Mouse (Mus musculus) embryonic facial prominence, embryonic 10.5 days (tissue): ENCODE data around the gene Cpa5. TPM values are rescaled to one million over a fixed set of nuclear protein-coding genes. Genes with fewer than 3 reads are reported as not detected.

Experiments
- DNase-seq: peaks from one replicate; pipeline ENCODE4 v3.0.0-alpha.2; 2017; ENCODE audit warnings: low spot score
- H3K27ac ChIP-seq: fragments of 300-500 bp; sonication (generic); replicated peaks from 2 replicates; pipeline ENCODE4 v1.5.1; 2016; ENCODE audit warnings: mild to moderate bottlenecking
- H3K27me3 ChIP-seq: fragments of 300-500 bp; sonication (generic); replicated peaks from 2 replicates; pipeline ENCODE4 v1.6.1; 2016; ENCODE audit warnings: low read depth, mild to moderate bottlenecking; ENCODE audit not compliant: poor library complexity, severe bottlenecking
- H3K36me3 ChIP-seq: fragments of 300-500 bp; sonication (generic); replicated peaks from 2 replicates; pipeline ENCODE4 v1.6.1; 2016; ENCODE audit warnings: mild to moderate bottlenecking, moderate library complexity
- H3K4me1 ChIP-seq: fragments of 300-500 bp; sonication (generic); 2 replicates; pipeline ENCODE4 v1.6.1; 2016
- H3K4me3 ChIP-seq: fragments of 300-500 bp; sonication (generic); 2 replicates; pipeline ENCODE4 v1.5.1; 2016; ENCODE audit warnings: mild to moderate bottlenecking, moderate library complexity
- H3K9me3 ChIP-seq: fragments of 300-500 bp; sonication (generic); 2 replicates; pipeline ENCODE4 v1.6.1; 2016; ENCODE audit warnings: mild to moderate bottlenecking
- WGBS: fragments of 180-500 bp; shearing (Covaris S2); methylation state at CpG from one replicate; pipeline ENCODE4 v1.1.7; 2016; 5-methylcytosine and 5-hydroxymethylcytosine counted together
- polyA plus RNA-seq: library from polyadenylated mRNA; unstranded; fragments of >200 nt; fragmentation: Nextera tagmentation; extraction: Ambion mirVana; gene quantifications from 2 replicates; pipeline ENCODE4 v1.2.1, GENCODE M21; 2016

Cpa5 gene
- polyA plus RNA-seq, 1 experiment from 2014 or later: 0.41 TPM

GRCm38 (mm10) chr6:30677591-30677990, 66.8 kb downstream of the Cpa5 start:
- Histone ChIP-seq H3K4me1 (peaks cover 84% of the 10 kb centered on the region), H3K36me3 (0 out of 2 replicates have a peak, but pooled peaks cover 3% of the 10 kb centered on the region), H3K27me3 (no peaks in the 10 kb centered on the region), H3K9me3 (no peaks in the 10 kb centered on the region), H3K27ac (0 out of 2 replicates have a peak overlapping the region, but pooled peaks have one; percentile 37), H3K4me3 (no peak overlapping the region)
- WGBS: 75% methylated on average over 9 of the region's 9 CpGs
- no peak for DNase-seq

DNA sequence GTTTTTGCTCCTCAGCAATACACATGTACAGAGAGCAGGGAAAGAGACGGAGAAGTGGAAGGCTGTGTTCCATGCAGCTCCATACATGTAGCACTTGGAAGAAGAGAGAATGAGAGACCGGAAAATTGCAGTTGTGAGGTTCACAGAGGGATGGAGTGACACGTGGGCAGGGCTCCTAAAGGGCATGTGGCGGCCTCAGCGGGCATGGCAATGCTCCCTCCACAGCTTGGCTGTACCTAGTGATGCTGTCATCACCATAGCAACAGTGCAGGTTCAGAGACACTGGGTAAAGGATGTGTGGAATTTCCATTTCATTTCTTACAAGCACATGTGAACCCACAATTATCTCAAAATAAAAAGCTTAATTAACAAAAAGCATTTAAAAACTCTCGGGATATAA, 67.7 kb downstream of the Cpa5 start:
- peaks cover 84% of the 10 kb centered on the region for H3K4me1 ChIP-seq
- H3K4me3 ChIP-seq: no peak overlapping the region
- WGBS: 75% methylated on average over 6 of the region's 6 CpGs
- no peak for DNase-seq
- peak overlapping the region; percentile 71 for H3K27ac ChIP-seq
- H3K36me3 ChIP-seq: 0 out of 2 replicates have a peak, but pooled peaks cover 3% of the 10 kb centered on the region
- H3K9me3 ChIP-seq: no peaks in the 10 kb centered on the region
- no peaks in the 10 kb centered on the region for H3K27me3 ChIP-seq

DNA sequence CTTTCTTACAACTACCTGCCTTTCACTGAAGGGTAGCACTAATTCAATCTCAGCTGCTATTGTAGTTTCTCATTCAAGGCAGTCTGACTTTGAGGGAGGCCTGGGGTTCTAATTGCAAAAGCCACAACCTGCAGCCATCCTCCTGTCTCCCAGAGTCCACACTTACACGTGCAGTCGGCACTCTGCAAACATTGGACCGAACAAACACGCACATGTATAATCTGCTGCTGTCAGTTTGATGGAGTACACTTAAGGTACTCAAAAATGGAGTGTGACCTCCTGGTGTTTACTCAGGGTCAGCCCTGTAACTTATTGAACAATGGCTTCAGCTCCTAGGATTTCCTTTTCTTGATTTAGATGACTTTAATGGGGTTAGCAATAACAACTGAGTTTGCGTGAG, 68.8 kb downstream of the Cpa5 start:
- Histone ChIP-seq H3K4me3 (no peak overlapping the region), H3K27me3 (no peaks in the 10 kb centered on the region), H3K9me3 (no peaks in the 10 kb centered on the region), H3K27ac (peak overlapping the region; percentile 72), H3K4me1 (peaks cover 73% of the 10 kb centered on the region), H3K36me3 (0 out of 2 replicates have a peak, but pooled peaks cover 3% of the 10 kb centered on the region)
- no peak for DNase-seq
- WGBS: 63% methylated on average over 5 of the region's 5 CpGs

GRCm38 (mm10) chr6:30680442-30680841, 69.6 kb downstream of the Cpa5 start:
- WGBS: 73% methylated on average over 7 of the region's 7 CpGs
- Histone ChIP-seq H3K9me3 (no peaks in the 10 kb centered on the region), H3K4me1 (peaks cover 64% of the 10 kb centered on the region), H3K36me3 (0 out of 2 replicates have a peak, but pooled peaks cover 3% of the 10 kb centered on the region), H3K27me3 (no peaks in the 10 kb centered on the region), H3K27ac (peak overlapping the region; percentile 68), H3K4me3 (no peak overlapping the region)
- no peak for DNase-seq

Other genes with a start within 250 kb of the Cpa5 start
- 84.6 and 90.8 TPM in 2 replicates for gene Zc3hc1, start 220.0 kb upstream of the Cpa5 start, polyA plus RNA-seq
- gene Klhdc10, start 209.1 kb upstream of the Cpa5 start, polyA plus RNA-seq: 36.2 and 37.3 TPM in 2 replicates
- 41.3 and 45.7 TPM in 2 replicates for gene Tmem209, start 101.2 kb upstream of the Cpa5 start, polyA plus RNA-seq
- 0.19 and 0.40 TPM in 2 replicates for gene Ssmem1, start 101.2 kb upstream of the Cpa5 start, polyA plus RNA-seq
- gene Cpa2, start 69.4 kb upstream of the Cpa5 start, polyA plus RNA-seq: 18.9 and 22.0 TPM in 2 replicates
- gene Cpa4, start 42.6 kb upstream of the Cpa5 start, polyA plus RNA-seq: 0.85 and 1.1 TPM in 2 replicates
- 0.26 and 0.34 TPM in 2 replicates for gene Cpa1, start 28.2 kb downstream of the Cpa5 start, polyA plus RNA-seq
- gene Cep41, start 82.7 kb downstream of the Cpa5 start, polyA plus RNA-seq: 17.7 and 17.9 TPM in 2 replicates
- 1,878 and 2,201 TPM in 2 replicates for gene Mest, start 112.5 kb downstream of the Cpa5 start, polyA plus RNA-seq